Mouse (Mus musculus): Measurements from ENCODE around the gene Mylk. TPM values are rescaled to one million over a fixed set of nuclear protein-coding genes. Genes with fewer than 3 reads are reported as not detected.
"Not testable (repeated sequence)": the region's sequence is repeated elsewhere in the genome, so short reads cannot be mapped to it uniquely, and the experiment has no call there.

The Mylk gene
- polyA plus RNA-seq (2012; rRNA removed), result 9.5 and 12.4 TPM in 2 replicates

- DNase-seq (ENCODE audit: extremely low spot score in 1 of 2, low spot score in 1 of 2), result peak in 1 of 2 experiments; percentile 58
Observed at GRCm38 (mm10) chr16:34745065-34745585, at the start of gene Mylk. Gene Mylk, plus strand, starts transcription at chr16:34745210.

- DNase-seq (ENCODE audit: extremely low spot score in 1 of 2, low spot score in 1 of 2), result not testable (repeated sequence)
Observed at GRCm38 (mm10) chr16:34698721-34699120, 46.3 kb upstream of the Mylk start.

- peak; percentile 61 to 90 for DNase-seq (ENCODE audit: extremely low spot score in 1 of 2, low spot score in 1 of 2)
Observed at GRCm38 (mm10) chr16:34700165-34700827, 44.7 kb upstream of the Mylk start.

GRCm38 (mm10) chr16:34700828-34701216 lies 44.2 kb upstream of the Mylk start:
- no peak for DNase-seq (ENCODE audit: extremely low spot score in 1 of 2, low spot score in 1 of 2)

- no peak for DNase-seq (ENCODE audit: extremely low spot score in 1 of 2, low spot score in 1 of 2)
Observed at GRCm38 (mm10) chr16:34706019-34706418, 39.0 kb upstream of the Mylk start.

GRCm38 (mm10) chr16:34706487-34706946 lies 38.5 kb upstream of the Mylk start:
- DNase-seq (ENCODE audit: extremely low spot score in 1 of 2, low spot score in 1 of 2), result peak in 1 of 2 experiments; percentile 21

GRCm38 (mm10) chr16:34711481-34711880 lies 33.5 kb upstream of the Mylk start:
- peak in 1 of 2 experiments; percentile 27 for DNase-seq (ENCODE audit: extremely low spot score in 1 of 2, low spot score in 1 of 2)

GRCm38 (mm10) chr16:34725156-34725555 lies 19.9 kb upstream of the Mylk start:
- no peak for DNase-seq (ENCODE audit: extremely low spot score in 1 of 2, low spot score in 1 of 2)

- not testable (repeated sequence) for DNase-seq (ENCODE audit: extremely low spot score in 1 of 2, low spot score in 1 of 2)
Observed at GRCm38 (mm10) chr16:34728610-34729009, 16.4 kb upstream of the Mylk start.

GRCm38 (mm10) chr16:34729371-34729770 lies 15.6 kb upstream of the Mylk start:
- no peak for DNase-seq (ENCODE audit: extremely low spot score in 1 of 2, low spot score in 1 of 2)

- DNase-seq (ENCODE audit: extremely low spot score in 1 of 2, low spot score in 1 of 2), result no peak
Observed at GRCm38 (mm10) chr16:34738656-34739233, 6.3 kb upstream of the Mylk start.

- peak in 1 of 2 experiments; percentile 9 for DNase-seq (ENCODE audit: extremely low spot score in 1 of 2, low spot score in 1 of 2)
Observed at GRCm38 (mm10) chr16:34742930-34743329, 2.1 kb upstream of the Mylk start.

GRCm38 (mm10) chr16:34748081-34748720 lies 3.2 kb downstream of the Mylk start:
- no peak for DNase-seq (ENCODE audit: extremely low spot score in 1 of 2, low spot score in 1 of 2)

GRCm38 (mm10) chr16:34749536-34749935 lies 4.5 kb downstream of the Mylk start:
- no peak for DNase-seq (ENCODE audit: extremely low spot score in 1 of 2, low spot score in 1 of 2)

GRCm38 (mm10) chr16:34752026-34752425 lies 7.0 kb downstream of the Mylk start:
- no peak for DNase-seq (ENCODE audit: extremely low spot score in 1 of 2, low spot score in 1 of 2)

- no peak for DNase-seq (ENCODE audit: extremely low spot score in 1 of 2, low spot score in 1 of 2)
Observed at GRCm38 (mm10) chr16:34752977-34753376, 8.0 kb downstream of the Mylk start.

GRCm38 (mm10) chr16:34756991-34757390 lies 12.0 kb downstream of the Mylk start:
- DNase-seq (ENCODE audit: extremely low spot score in 1 of 2, low spot score in 1 of 2), result no peak

GRCm38 (mm10) chr16:34758205-34758604 lies 13.2 kb downstream of the Mylk start:
- no peak for DNase-seq (ENCODE audit: extremely low spot score in 1 of 2, low spot score in 1 of 2)

- no peak for DNase-seq (ENCODE audit: extremely low spot score in 1 of 2, low spot score in 1 of 2)
Observed at GRCm38 (mm10) chr16:34763959-34764591, 19.1 kb downstream of the Mylk start.

GRCm38 (mm10) chr16:34765666-34766065 lies 20.7 kb downstream of the Mylk start:
- DNase-seq (ENCODE audit: extremely low spot score in 1 of 2, low spot score in 1 of 2), result no peak

GRCm38 (mm10) chr16:34766193-34766592 lies 21.2 kb downstream of the Mylk start:
- DNase-seq (ENCODE audit: extremely low spot score in 1 of 2, low spot score in 1 of 2), result no peak
